Mouse (Mus musculus) kidney, adult 9 months (tissue): ENCODE measurements around the gene Eng.

Source experiments
- DNase-seq: peaks from one replicate; pipeline ENCODE4 v3.0.0; 2022

Eng gene

DNA sequence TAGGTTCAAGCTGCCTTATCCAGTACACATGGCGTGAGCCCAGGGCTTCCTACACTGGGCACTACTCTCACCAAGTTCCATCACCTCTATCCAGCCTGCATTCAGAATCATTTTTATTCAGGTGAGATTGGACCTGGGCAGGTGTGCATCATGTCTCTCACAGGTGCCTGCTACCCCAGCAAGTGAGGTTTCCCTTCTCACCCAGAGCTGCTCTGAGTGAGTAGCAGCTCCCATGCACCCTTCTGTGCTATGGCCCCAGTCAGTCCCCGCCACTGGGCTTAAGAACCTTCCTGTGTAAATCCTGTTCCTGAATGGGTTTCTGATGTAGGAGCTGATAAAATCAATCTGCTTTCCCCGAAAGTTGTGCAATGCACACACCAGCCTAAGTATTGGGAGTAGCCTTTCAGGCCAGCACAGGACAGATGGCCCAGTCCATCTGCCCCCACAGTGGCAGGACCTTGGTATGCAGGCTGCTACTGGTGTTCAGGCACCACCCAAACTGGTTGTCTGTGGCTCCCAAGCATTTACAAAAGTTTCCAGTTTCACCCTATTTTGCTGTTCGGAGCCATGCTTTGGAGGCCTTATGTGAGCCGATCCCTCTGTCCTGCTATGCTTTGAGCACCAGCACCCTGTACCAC, 22.2 kb upstream of the Eng start:
- DNase-seq: no peak

DNA sequence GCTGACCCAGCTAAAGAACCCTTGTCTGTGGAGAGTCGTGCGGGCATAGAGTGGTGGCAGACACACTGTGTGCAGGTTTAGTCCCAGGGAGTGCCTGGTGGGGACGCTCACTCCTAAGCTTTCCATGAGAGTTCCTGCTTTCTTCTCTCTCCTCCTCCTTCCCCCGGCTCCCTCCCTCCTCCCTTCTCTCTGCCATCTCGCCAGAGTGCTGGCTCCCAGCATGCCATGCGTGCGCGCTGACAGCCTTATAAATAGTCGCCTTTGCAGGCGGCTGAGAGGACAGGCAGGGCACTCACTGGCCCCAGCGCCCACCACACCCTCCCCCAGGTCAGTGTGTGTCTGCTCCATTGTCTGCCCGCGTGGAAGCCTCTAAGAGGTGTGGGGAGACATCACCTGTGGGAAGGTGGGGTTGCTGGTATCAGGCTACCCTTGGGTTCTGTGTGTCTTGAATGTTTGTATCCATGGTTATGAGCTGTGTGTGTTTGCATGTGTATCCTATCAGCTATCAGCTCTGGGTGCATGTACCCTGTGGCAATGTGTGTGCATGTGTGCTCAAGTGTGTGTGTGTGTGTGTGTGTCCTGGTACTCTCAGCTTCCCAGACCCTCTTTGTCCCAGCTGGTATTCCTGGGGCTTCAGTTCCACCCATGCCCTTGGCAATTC, 21.1 kb upstream of the Eng start:
- peak; percentile 66 for DNase-seq

GRCm38 (mm10) chr2:32625873-32626694, 20.3 kb upstream of the Eng start:
- no peak for DNase-seq

DNA sequence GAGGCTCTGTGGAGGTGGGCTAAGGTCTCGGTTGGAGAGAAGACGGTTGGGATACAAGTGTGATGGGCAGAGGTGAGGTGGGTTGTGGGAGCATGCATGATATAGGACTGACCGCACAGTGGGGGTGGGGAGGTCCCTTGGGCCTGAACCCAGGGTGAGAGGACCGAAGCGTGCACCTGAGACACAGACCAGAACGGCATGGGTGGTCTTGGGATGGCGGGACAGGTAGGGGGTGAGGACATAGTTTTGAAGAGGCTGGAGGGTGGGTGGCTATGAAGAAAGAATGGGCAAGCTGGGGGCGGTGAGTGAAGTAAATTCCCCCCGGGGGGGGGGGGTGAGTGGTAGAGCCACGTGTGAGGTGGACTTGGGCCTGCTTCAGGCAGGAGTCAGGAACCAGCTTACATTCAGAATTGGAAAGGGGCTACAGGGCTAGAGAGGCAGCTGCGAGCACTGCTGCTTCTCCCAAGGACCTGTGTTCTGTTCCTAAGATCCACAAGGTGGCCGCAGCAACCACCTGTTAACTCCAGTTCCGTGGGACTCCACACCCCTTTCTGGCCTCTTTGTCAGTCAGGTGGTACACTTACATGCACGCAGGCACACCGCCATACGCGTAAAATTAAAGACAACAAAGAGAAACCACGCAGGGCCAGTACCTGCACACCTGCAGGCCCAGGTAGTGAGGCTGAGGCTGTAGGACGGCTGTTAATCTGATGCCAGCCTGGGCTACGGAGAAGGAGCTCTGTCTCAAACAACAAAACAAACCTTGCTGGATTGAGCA, 18.9 kb upstream of the Eng start:
- no peak for DNase-seq

DNA sequence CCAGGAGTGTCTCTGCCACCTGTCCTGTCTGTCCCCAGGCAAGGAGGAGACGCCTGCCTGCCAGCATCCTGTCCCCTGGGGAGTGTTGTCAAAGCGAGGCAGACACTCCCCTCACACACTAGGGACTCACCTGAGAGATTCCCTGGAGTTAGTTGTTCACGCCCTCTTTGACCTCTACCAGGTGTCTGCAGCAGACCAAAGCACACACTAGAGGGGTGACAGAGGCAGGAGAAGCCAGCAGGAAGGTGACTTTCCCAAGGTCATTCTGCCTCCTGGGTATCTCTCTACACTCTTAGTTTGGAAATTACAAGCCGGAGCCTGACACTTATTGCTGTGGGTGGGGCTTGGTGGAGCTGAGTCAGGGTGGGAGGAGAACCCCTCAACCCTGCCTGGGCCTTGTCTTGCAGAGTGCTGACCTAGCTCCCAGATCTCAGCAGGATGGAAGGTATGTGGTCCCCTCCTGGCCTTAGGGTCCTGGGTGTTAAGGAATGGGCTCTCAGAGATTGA, 18.3 kb upstream of the Eng start:
- peak; percentile 43 for DNase-seq

GRCm38 (mm10) chr2:32628729-32629128, 17.7 kb upstream of the Eng start:
- DNase-seq: peak; percentile 65

DNA sequence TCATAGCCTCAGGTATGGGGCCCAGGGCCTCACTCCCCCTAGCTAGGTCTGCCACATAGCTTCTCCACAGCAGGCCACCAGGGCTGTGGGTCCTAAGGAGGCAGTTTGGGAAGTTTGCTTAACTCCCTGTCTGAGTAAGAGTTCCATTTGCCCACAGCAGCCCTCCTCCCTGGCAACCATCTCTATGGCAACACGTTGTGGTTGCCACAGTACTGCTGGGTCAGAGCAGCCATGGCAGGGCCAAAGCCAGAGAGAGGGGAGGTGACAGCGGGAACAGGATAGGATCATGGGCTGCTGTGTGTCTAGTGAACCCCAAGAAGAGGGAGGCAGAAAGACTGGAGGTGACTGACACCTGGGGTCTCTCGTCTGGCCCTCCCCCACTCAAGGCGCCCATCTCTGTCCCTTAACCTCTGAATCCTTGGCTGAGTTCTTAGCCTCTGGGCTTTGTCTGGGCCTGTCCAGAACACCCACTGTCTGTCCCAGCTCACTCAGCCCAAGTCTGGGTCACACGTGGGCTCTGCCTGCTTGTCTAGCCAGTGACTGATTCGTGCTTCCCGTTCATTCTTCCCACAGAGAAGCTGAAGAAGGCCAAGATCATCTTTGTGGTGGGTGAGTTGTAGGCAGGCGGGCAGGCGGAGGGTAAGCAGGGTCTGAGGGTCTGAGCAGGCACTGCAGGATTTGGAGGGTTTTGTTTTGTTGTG, 17.0 kb upstream of the Eng start:
- peak; percentile 68 for DNase-seq

DNA sequence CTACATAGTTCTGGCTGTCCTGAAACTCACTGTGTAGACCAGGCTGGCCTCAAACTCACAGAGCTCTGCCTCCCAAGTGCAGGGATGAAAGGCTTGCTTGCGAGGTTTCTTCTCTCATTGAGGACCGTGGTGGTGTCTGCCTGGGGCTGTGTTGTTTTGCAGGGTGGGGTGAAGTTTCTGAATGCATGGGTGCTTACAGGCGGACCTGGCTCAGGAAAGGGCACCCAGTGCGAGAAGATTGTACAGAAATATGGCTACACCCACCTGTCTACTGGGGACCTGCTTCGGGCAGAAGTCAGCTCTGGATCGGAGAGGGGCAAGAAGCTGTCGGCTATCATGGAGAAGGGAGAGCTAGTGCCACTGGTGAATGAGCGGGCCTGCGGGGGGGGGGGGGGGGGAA, 16.4 kb upstream of the Eng start:
- no peak for DNase-seq

DNA sequence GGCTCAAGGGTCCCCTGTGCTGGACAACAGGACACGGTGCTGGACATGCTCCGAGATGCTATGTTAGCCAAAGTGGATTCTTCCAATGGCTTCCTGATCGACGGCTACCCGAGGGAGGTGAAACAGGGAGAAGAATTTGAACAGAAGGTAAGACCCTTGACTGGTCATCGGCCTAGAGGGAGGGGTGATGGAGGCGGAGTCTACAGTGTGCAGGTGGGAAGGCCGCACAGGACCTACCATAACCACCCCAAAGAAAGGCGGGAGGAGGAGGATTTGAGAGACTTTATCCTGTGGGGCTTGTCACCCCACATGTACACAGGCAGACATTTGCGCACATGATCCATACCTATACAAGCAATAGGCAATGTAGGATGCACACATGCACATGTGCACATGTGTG, 15.3 kb upstream of the Eng start:
- DNase-seq: no peak

DNA sequence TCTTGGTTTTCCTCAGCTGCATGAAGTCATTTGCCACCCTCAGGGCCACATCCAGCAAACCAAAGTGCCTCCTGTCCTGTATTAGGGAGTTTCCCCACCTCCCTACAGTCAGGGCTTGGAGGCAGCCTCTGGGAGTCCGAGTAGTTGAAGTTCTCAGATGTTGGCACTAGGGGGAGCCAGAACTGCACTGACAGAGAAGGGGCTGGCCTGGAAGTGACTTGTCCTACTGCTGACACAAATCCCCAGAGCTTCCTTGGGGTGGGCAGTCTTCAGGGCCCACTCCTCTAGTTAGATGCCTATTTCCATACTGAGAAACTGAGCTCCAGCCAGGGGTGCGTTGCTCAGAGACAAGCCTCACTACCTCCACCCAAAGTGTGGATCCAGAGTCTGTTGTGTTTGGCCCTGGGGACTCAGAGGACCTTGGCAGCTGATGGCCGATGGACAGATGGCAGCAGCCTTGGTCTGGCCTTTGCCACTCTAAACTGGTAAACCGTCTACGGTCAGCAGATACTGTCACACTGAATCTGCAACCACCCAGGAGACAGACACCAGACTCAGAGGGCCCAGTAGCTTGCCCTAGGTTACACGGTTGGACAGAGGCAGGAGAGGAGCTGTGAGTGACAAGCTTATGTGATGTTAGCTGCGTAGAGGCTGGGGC, 14.5 kb upstream of the Eng start:
- peak; percentile 84 for DNase-seq

DNA sequence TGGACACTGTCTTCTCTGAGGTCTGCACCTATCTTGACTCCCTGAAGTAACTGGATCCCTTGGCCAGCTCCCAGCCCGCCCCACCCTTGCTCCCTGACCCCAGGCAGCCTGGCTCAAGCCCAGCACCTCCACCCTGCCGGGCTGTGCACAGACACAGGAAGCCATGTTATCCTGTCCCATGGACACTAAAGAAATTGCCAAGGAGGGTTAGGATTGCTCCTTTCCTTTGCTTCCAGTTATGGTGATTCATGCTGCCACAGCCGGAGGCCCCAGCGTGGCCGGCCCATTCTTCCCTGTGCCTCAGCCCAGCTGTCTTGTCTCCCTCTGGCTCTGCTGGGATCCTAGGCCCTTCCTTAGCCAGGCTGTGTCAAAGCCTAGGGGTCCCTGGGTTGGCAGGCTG, 12.7 kb upstream of the Eng start:
- DNase-seq: peak; percentile 66

DNA sequence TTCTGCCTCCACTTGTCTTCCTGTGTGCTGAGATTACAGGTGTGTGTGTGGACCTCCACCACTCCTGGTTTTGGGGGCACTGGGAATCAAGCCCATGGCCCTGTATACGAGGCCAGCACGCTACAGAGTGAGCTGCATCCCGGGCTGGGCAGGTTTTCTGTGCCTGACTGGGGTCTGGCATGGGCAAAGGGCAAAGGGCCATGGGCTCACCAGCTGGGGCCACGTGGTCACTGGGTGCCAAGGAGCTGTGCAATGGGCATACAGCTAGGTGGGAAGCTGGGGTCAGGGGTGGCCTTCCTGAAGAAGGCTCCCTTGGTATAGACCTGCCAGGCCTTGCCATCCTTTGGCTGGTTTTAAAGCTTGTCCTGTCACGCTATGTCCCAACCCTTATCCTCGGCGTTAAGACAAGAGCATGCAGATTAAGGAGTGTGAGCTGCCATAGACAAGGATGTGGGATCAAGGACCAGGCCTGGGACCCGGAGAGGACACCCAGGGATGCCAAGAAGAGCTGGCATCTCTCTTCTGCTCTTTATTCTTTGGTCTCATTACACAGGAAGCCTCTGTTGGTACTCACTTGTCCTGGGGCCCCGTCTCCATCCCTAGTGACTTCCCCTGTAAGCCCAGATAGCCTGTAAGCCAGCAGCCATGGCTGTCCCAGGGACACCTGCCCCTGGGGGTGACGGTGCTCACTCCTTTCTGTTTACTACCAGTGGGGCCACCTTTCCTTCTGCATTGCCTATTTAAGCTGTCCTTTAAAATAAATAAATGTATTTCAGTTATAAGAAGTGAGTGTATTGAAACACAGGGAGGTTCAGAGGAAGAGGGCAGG, 11.9 kb upstream of the Eng start:
- DNase-seq: no peak

- no peak for DNase-seq
Measured at GRCm38 (mm10) chr2:32636617-32637016, 9.8 kb upstream of the Eng start.

DNA sequence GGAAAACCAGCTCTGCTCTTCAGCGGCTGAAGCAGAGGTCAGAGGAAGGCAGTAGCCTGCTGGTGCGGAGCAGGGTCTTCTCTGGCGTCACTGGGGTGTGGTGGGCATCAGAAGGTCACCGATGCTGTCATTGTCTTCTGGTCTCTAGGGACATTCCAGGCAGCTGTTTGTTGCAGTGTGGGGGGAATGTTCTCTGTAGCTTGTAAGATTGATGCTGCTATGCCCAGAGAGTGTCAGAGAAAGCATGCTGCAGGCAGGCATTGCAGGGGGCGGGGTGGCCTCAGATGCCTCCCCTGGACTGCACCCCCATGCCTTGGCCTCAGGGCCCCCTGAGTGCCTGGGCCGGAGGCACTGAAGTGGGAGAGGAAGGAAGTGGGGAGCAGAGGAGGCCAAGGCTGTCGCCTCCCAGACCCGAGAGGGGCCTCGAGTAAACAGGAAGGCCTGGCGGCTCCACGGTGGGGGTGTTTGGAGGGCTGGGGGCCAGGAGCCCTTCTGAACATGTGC, 8.6 kb upstream of the Eng start:
- peak; percentile 81 for DNase-seq

GRCm38 (mm10) chr2:32639632-32640031, 6.8 kb upstream of the Eng start:
- DNase-seq: no peak

- no peak for DNase-seq
Measured at GRCm38 (mm10) chr2:32640550-32641051, 5.8 kb upstream of the Eng start.

DNA sequence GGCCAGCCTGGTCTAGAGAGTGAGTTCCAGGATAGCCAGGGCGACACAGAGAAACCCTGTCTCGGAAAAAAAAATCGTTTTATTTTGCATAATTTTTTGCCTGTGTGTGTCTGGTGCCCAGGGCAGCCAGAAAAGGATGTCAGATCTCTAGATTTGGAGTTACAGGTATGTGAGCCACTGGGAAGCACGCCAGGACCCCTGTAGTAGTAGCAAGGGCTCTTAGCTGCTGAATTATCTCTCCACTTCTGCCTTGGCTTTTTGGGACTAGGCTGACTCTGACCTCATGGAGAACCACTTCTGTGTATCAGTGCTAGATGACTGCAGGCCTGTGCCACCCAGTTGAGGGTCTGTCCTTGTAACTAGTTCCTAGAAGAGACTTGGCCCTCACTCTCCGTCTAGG, 4.6 kb upstream of the Eng start:
- no peak for DNase-seq

- peak; percentile 55 for DNase-seq
Measured at GRCm38 (mm10) chr2:32642813-32643212, 3.6 kb upstream of the Eng start.

- DNase-seq: no peak
Measured at GRCm38 (mm10) chr2:32644083-32644482, 2.3 kb upstream of the Eng start.

GRCm38 (mm10) chr2:32644799-32645475, 1.5 kb upstream of the Eng start:
- DNase-seq: no peak
